ENCODE assay signal across 8 mouse cellular contexts in the genomic region with DNA sequence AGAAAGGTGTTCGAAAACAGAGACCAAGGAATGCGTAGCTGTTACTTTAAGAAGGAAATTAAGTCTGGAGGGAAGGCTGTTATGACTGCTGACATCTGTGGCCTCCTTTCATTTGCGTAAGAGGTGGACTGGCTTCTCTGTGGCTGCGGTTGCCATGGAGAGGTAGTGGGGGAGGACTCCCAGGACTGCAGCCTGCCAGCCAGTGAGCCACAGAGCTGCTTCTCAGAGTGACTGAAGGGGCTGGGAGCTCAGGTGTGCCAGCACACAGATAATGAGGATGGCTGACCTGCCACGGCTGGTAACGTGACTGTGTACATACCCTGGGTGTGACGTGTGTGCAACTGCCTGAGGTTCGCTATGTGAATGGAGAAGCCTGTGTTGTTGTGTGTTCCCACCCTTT. TPM values are rescaled to one million over a fixed set of nuclear protein-coding genes. Genes with fewer than 3 reads are reported as not detected.
DNase-seq lines count a peak whose midpoint lies in the region; ATAC-seq and TF ChIP-seq lines count a peak whose summit lies in the region.

No protein-coding gene starts in this region.

- WGBS in forebrain, embryonic 16.5 days = 9% methylated on average over 8 of the region's 8 CpGs
- 19% methylated on average over 8 of the region's 8 CpGs for WGBS in liver, postnatal 0 days (ENCODE audit: insufficient replicate concordance)
- WGBS in neural tube, embryonic 12.5 days = 27% methylated on average over 8 of the region's 8 CpGs
- 29% methylated on average over 8 of the region's 8 CpGs for WGBS in stomach, postnatal 0 days

- H3K9me3 ChIP-seq in forebrain, embryonic 16.5 days (ENCODE audit: control insufficient read depth, low read length) = no peaks in the 10 kb centered on the region
- no peaks in the 10 kb centered on the region for H3K9me3 ChIP-seq in liver, postnatal 0 days (ENCODE audit: low read length)
- no peaks in the 10 kb centered on the region for H3K9me3 ChIP-seq in neural tube, embryonic 12.5 days
- no peaks in the 10 kb centered on the region for H3K9me3 ChIP-seq in stomach, postnatal 0 days (ENCODE audit: control insufficient read depth, low read length)

- H3K27ac ChIP-seq in forebrain, embryonic 16.5 days (ENCODE audit: low read length) = peak overlapping the region; percentile 57; the same call in 1 of the 2 replicates
- peak overlapping the region; percentile 46 for H3K27ac ChIP-seq in liver, postnatal 0 days (ENCODE audit: low read depth)
- H3K27ac ChIP-seq in neural tube, embryonic 12.5 days = 0 out of 2 replicates have a peak overlapping the region, but pooled peaks have one; percentile 11
- no peak overlapping the region for H3K27ac ChIP-seq in stomach, postnatal 0 days (replicated peaks)

- ATAC-seq in forebrain, embryonic 16.5 days = peak; percentile 90
- ATAC-seq in liver, postnatal 0 days = peak; percentile 87
- ATAC-seq in neural tube, embryonic 12.5 days (ENCODE audit: low FRiP score, low read depth) = peak; percentile 92
- ATAC-seq in stomach, postnatal 0 days (ENCODE audit: low FRiP score, low TSS enrichment) = peak; percentile 93

- no peak overlapping the region for H3K9ac ChIP-seq in forebrain, embryonic 16.5 days (replicated peaks; ENCODE audit: low read depth, low read length)
- no peak overlapping the region for H3K9ac ChIP-seq in liver, postnatal 0 days (replicated peaks)
- 0 out of 2 replicates have a peak overlapping the region, but pooled peaks have one; percentile 18 for H3K9ac ChIP-seq in neural tube, embryonic 12.5 days
- H3K9ac ChIP-seq in stomach, postnatal 0 days (ENCODE audit: low read length) = no peak overlapping the region

- TF ChIP-seq CTCF in liver, postnatal 0 days (IDR thresholded peaks at IDR 0.05; ENCODE audit: low read depth) = no peak
- TF ChIP-seq CTCF in stomach, postnatal 0 days (IDR thresholded peaks at IDR 0.05; ENCODE audit: low read depth) = no peak

- 0 out of 2 replicates have a peak overlapping the region, but pooled peaks have one; percentile 15 for H3K4me3 ChIP-seq in forebrain, embryonic 16.5 days (replicated peaks; ENCODE audit: low read length)
- H3K4me3 ChIP-seq in liver, postnatal 0 days (ENCODE audit: low read depth, low read length) = peak overlapping the region; percentile 39
- H3K4me3 ChIP-seq in neural tube, embryonic 12.5 days = no peak overlapping the region
- no peak overlapping the region for H3K4me3 ChIP-seq in stomach, postnatal 0 days (ENCODE audit: low read depth, low read length)

- no peak for TF ChIP-seq EP300 in liver, postnatal 0 days (IDR thresholded peaks at IDR 0.05; ENCODE audit: low read depth)
- TF ChIP-seq EP300 in stomach, postnatal 0 days (optimal IDR thresholded peaks at IDR 0.05) = no peak

- peak; percentile 61 to 68 for DNase-seq in CD8-positive naive resting alpha-beta T cell, adult 2 months (ENCODE audit: low read depth in 2 of 2, low spot score in 2 of 2)
- peak; percentile 87 for DNase-seq in cerebellum, adult 11-12 months
- peak; percentile 67 for DNase-seq in heart, postnatal 4 days
- DNase-seq in layer of hippocampus, adult 18-20 months (ENCODE audit: low spot score in 2 of 2) = peak; percentile 66 to 70
- peak; percentile 78 for DNase-seq in liver, postnatal 0 days
- peak; percentile 84 for DNase-seq in stomach, postnatal 0 days (ENCODE audit: low spot score)

- H3K4me1 ChIP-seq in forebrain, embryonic 16.5 days (replicated peaks; ENCODE audit: control insufficient read depth, insufficient read depth, low read length) = peaks cover 26% of the 10 kb centered on the region
- peaks cover 27% of the 10 kb centered on the region for H3K4me1 ChIP-seq in liver, postnatal 0 days (ENCODE audit: insufficient read depth)
- peaks cover 25% of the 10 kb centered on the region for H3K4me1 ChIP-seq in neural tube, embryonic 12.5 days
- H3K4me1 ChIP-seq in stomach, postnatal 0 days (replicated peaks; ENCODE audit: control insufficient read depth, insufficient read depth) = 0 out of 2 replicates have a peak, but pooled peaks cover 2% of the 10 kb centered on the region

- H3K4me2 ChIP-seq in forebrain, embryonic 16.5 days (ENCODE audit: low read length) = peak overlapping the region; percentile 42
- H3K4me2 ChIP-seq in liver, postnatal 0 days (ENCODE audit: low read depth, low read length) = peak overlapping the region; percentile 61
- peak overlapping the region; percentile 47 for H3K4me2 ChIP-seq in neural tube, embryonic 12.5 days (replicated peaks)
- peak overlapping the region; percentile 23; the same call in 1 of the 2 replicates for H3K4me2 ChIP-seq in stomach, postnatal 0 days (replicated peaks; ENCODE audit: low read depth)

- no peaks in the 10 kb centered on the region for H3K36me3 ChIP-seq in forebrain, embryonic 16.5 days (ENCODE audit: control insufficient read depth, insufficient read depth)
- H3K36me3 ChIP-seq in liver, postnatal 0 days (replicated peaks; ENCODE audit: insufficient read depth, low read length) = no peaks in the 10 kb centered on the region
- H3K36me3 ChIP-seq in neural tube, embryonic 12.5 days = 0 out of 2 replicates have a peak, but pooled peaks cover 3% of the 10 kb centered on the region
- H3K36me3 ChIP-seq in stomach, postnatal 0 days (ENCODE audit: control insufficient read depth, insufficient read depth, low read length) = no peaks in the 10 kb centered on the region

- no peaks in the 10 kb centered on the region for H3K27me3 ChIP-seq in forebrain, embryonic 16.5 days (replicated peaks; ENCODE audit: control insufficient read depth, insufficient read depth, low read length)
- no peaks in the 10 kb centered on the region for H3K27me3 ChIP-seq in liver, postnatal 0 days (ENCODE audit: insufficient read depth, low read length)
- no peaks in the 10 kb centered on the region for H3K27me3 ChIP-seq in neural tube, embryonic 12.5 days (replicated peaks)
- H3K27me3 ChIP-seq in stomach, postnatal 0 days (ENCODE audit: control insufficient read depth, insufficient read depth, low read length) = no peaks in the 10 kb centered on the region

RNA-seq across cellular contexts. Expression of a gene that starts 51.2 kb away (rescaled TPM):
- polyA plus RNA-seq in forebrain, embryonic 16.5 days (2015; fragmentation: Nextera tagmentation; extraction: Ambion mirVana) = 16.6 and 18.9 TPM in 2 replicates
- total RNA-seq in heart, postnatal 4 days (2021) = 10 to 100 TPM; 33.1 to 33.5 TPM
- 10 to 100 TPM; 23.4 to 27.7 TPM for total RNA-seq in layer of hippocampus, adult 18-20 months (2021)
- polyA plus RNA-seq in liver, postnatal 0 days (2015; fragmentation: Nextera tagmentation; extraction: Ambion mirVana) = 3.1 and 4.5 TPM in 2 replicates
- 17.8 and 18.1 TPM in 2 replicates for polyA plus RNA-seq in neural tube, embryonic 12.5 days (2016; fragmentation: Nextera tagmentation; extraction: Ambion mirVana)
- 4.2 and 4.6 TPM in 2 replicates for polyA plus RNA-seq in stomach, postnatal 0 days (2015; fragmentation: Nextera tagmentation; extraction: Ambion mirVana)

Comparison
In these comparisons a context has a peak if more than half of its experiments do, and no peak if none do; other contexts are left out.
1. H3K4me3 ChIP-seq: peak in forebrain, embryonic 16.5 days (single experiment) and liver, postnatal 0 days (single experiment); none in neural tube, embryonic 12.5 days (single experiment) and stomach, postnatal 0 days (single experiment).
2. Peak in every context shown above with its lines, with median percentiles within 50 percentile points of each other: DNase-seq, ATAC-seq and H3K4me2 ChIP-seq.